Comparison of ENCODE assay signal across 12 mouse cellular contexts in genomic region chr3:122243416-122244167, GRCm38 (mm10). TPM values are rescaled to one million over a fixed set of nuclear protein-coding genes. Genes with fewer than 3 reads are reported as not detected.
DNase-seq lines count a peak whose midpoint lies in the region; ATAC-seq lines count a peak whose summit lies in the region.
"Had no signal": no experiment of that assay in that cellular context is flagged by ENCODE, and none has a peak within 500 bp of the region (broad histone marks: within the 10 kb centered on the region; RNA-seq: fewer than 3 reads in every experiment).

No protein-coding gene starts in this region.

- 51% methylated on average over 14 of the region's 14 CpGs for WGBS in heart, embryonic 10.5 days
- WGBS in midbrain, embryonic 11.5 days, result 49% methylated on average over 14 of the region's 14 CpGs
- 47% methylated on average over 14 of the region's 14 CpGs for WGBS in midbrain, embryonic 15.5 days
- 55% methylated on average over 14 of the region's 14 CpGs for WGBS in limb, embryonic 12.5 days
- WGBS in stomach, embryonic 16.5 days, result 45% methylated on average over 14 of the region's 14 CpGs

- peaks cover 15% of the 10 kb centered on the region for H3K4me1 ChIP-seq in heart, embryonic 10.5 days
- peaks cover 7% of the 10 kb centered on the region for H3K4me1 ChIP-seq in midbrain, embryonic 11.5 days (ENCODE audit: control insufficient read depth, insufficient read depth, low read length)
- H3K4me1 ChIP-seq in midbrain, embryonic 15.5 days, result peaks cover 23% of the 10 kb centered on the region
- peaks cover 20% of the 10 kb centered on the region for H3K4me1 ChIP-seq in limb, embryonic 12.5 days (replicated peaks)
- H3K4me1 ChIP-seq in stomach, embryonic 16.5 days (ENCODE audit: control insufficient read depth, insufficient read depth, low read length), result peaks cover 16% of the 10 kb centered on the region; the same call in 1 of the 2 replicates

- H3K36me3 ChIP-seq in heart, embryonic 10.5 days, result no peaks in the 10 kb centered on the region
- H3K36me3 ChIP-seq in midbrain, embryonic 11.5 days (ENCODE audit: control insufficient read depth, insufficient read depth, low read length), result no peaks in the 10 kb centered on the region
- H3K36me3 ChIP-seq in midbrain, embryonic 15.5 days (replicated peaks), result no peaks in the 10 kb centered on the region
- H3K36me3 ChIP-seq in limb, embryonic 12.5 days, result no peaks in the 10 kb centered on the region
- H3K36me3 ChIP-seq in stomach, embryonic 16.5 days (ENCODE audit: control insufficient read depth, insufficient read depth, low read length), result no peaks in the 10 kb centered on the region
- H3K36me3 ChIP-seq: limb, embryonic 15.5 days had no signal

- no peak for ATAC-seq in midbrain, embryonic 11.5 days (ENCODE audit: low FRiP score)
- no peak for ATAC-seq in midbrain, embryonic 15.5 days (replicated peaks)
- ATAC-seq in limb, embryonic 12.5 days (ENCODE audit: insufficient number of reproducible peaks, insufficient read depth, low FRiP score, low TSS enrichment, low read depth), result no peak
- ATAC-seq in stomach, embryonic 16.5 days (ENCODE audit: insufficient read depth, low FRiP score), result no peak

- 0 out of 2 replicates have a peak overlapping the region, but pooled peaks have one; percentile 4 for H3K9ac ChIP-seq in midbrain, embryonic 11.5 days (ENCODE audit: low read length)
- H3K9ac ChIP-seq in midbrain, embryonic 15.5 days, result no peak overlapping the region
- no peak overlapping the region for H3K9ac ChIP-seq in limb, embryonic 12.5 days (replicated peaks)
- no peak overlapping the region for H3K9ac ChIP-seq in stomach, embryonic 16.5 days (ENCODE audit: low read length)
- H3K9ac ChIP-seq: limb, embryonic 15.5 days had no signal

- H3K27me3 ChIP-seq in heart, embryonic 10.5 days (ENCODE audit: insufficient read depth, poor library complexity, severe bottlenecking), result no peaks in the 10 kb centered on the region
- no peaks in the 10 kb centered on the region for H3K27me3 ChIP-seq in midbrain, embryonic 11.5 days (ENCODE audit: control insufficient read depth, insufficient read depth, low read length)
- no peaks in the 10 kb centered on the region for H3K27me3 ChIP-seq in midbrain, embryonic 15.5 days (replicated peaks)
- no peaks in the 10 kb centered on the region for H3K27me3 ChIP-seq in limb, embryonic 12.5 days
- H3K27me3 ChIP-seq in stomach, embryonic 16.5 days (ENCODE audit: control insufficient read depth, insufficient read depth, low read length), result no peaks in the 10 kb centered on the region
- H3K27me3 ChIP-seq: limb, embryonic 15.5 days had no signal

- no peak overlapping the region for H3K4me2 ChIP-seq in midbrain, embryonic 11.5 days
- H3K4me2 ChIP-seq in midbrain, embryonic 15.5 days, result no peak overlapping the region
- H3K4me2 ChIP-seq in limb, embryonic 12.5 days, result no peak overlapping the region
- H3K4me2 ChIP-seq in stomach, embryonic 16.5 days (ENCODE audit: low read depth, low read length), result 0 out of 2 replicates have a peak overlapping the region, but pooled peaks have one; percentile 5
- H3K4me2 ChIP-seq: limb, embryonic 15.5 days had no signal

- H3K27ac ChIP-seq in heart, embryonic 10.5 days, result peak overlapping the region; percentile 77; the same call in 1 of the 2 replicates
- H3K27ac ChIP-seq in midbrain, embryonic 11.5 days (ENCODE audit: low read depth, low read length), result no peak overlapping the region
- no peak overlapping the region for H3K27ac ChIP-seq in midbrain, embryonic 15.5 days
- H3K27ac ChIP-seq in limb, embryonic 12.5 days, result 0 out of 2 replicates have a peak overlapping the region, but pooled peaks have one; percentile 12
- H3K27ac ChIP-seq in stomach, embryonic 16.5 days (ENCODE audit: low read length), result peak overlapping the region; percentile 54; the same call in 1 of the 2 replicates
- H3K27ac ChIP-seq: limb, embryonic 15.5 days had no signal

- no peaks in the 10 kb centered on the region for H3K9me3 ChIP-seq in heart, embryonic 10.5 days
- H3K9me3 ChIP-seq in midbrain, embryonic 11.5 days (ENCODE audit: control insufficient read depth, low read length), result no peaks in the 10 kb centered on the region
- H3K9me3 ChIP-seq in midbrain, embryonic 15.5 days, result no peaks in the 10 kb centered on the region
- H3K9me3 ChIP-seq in limb, embryonic 12.5 days, result no peaks in the 10 kb centered on the region
- no peaks in the 10 kb centered on the region for H3K9me3 ChIP-seq in stomach, embryonic 16.5 days (replicated peaks; ENCODE audit: control insufficient read depth, low read length)
- H3K9me3 ChIP-seq: limb, embryonic 15.5 days had no signal

- no peak overlapping the region for H3K4me3 ChIP-seq in heart, embryonic 10.5 days
- no peak overlapping the region for H3K4me3 ChIP-seq in midbrain, embryonic 11.5 days (ENCODE audit: low read depth, low read length)
- no peak overlapping the region for H3K4me3 ChIP-seq in midbrain, embryonic 15.5 days
- no peak overlapping the region for H3K4me3 ChIP-seq in limb, embryonic 12.5 days (replicated peaks)
- H3K4me3 ChIP-seq in stomach, embryonic 16.5 days (replicated peaks; ENCODE audit: low read length), result no peak overlapping the region
- H3K4me3 ChIP-seq: limb, embryonic 15.5 days had no signal

- no peak for DNase-seq in heart, embryonic 10.5 days (ENCODE audit: low spot score)
- DNase-seq in heart, adult 18-20 months, result no peak
- DNase-seq in midbrain, embryonic 11.5 days (ENCODE audit: low spot score, missing footprints), result no peak
- no peak for DNase-seq in spleen, adult 18-20 months
- no peak for DNase-seq in cerebellum, postnatal 4 days (ENCODE audit: low spot score in 2 of 2)
- DNase-seq: adrenal gland, postnatal 25 days; kidney, postnatal 14 days; thymus, postnatal 25 days had no signal

RNA-seq across cellular contexts. Expression of gene Gclm, which starts 1.8 kb away (rescaled TPM):
- 76.0 and 81.2 TPM in 2 replicates for polyA plus RNA-seq in heart, embryonic 10.5 days (2016; fragmentation: Nextera tagmentation; extraction: Ambion mirVana)
- total RNA-seq in heart, adult 18-20 months (2021), result 10 to 100 TPM; 42.4 to 72.6 TPM
- 56.7 and 61.0 TPM in 2 replicates for polyA plus RNA-seq in midbrain, embryonic 11.5 days (2014; fragmentation: Nextera tagmentation; extraction: Ambion mirVana)
- 40.3 and 45.8 TPM in 2 replicates for polyA plus RNA-seq in midbrain, embryonic 15.5 days (2015; fragmentation: Nextera tagmentation; extraction: Ambion mirVana)
- polyA plus RNA-seq in limb, embryonic 12.5 days (2016; fragmentation: Nextera tagmentation; extraction: Ambion mirVana), result 60.7 and 64.0 TPM in 2 replicates
- polyA plus RNA-seq in stomach, embryonic 16.5 days (2015; fragmentation: Nextera tagmentation; extraction: Ambion mirVana), result 60.8 and 69.5 TPM in 2 replicates

RNA-seq across cellular contexts. Expression of gene Dnttip2, which starts 30.6 kb away (rescaled TPM):
- polyA plus RNA-seq in heart, embryonic 10.5 days (2016; fragmentation: Nextera tagmentation; extraction: Ambion mirVana), result 53.1 and 77.4 TPM in 2 replicates
- total RNA-seq in heart, adult 18-20 months (2021), result 10 to 100 TPM; 25.3 to 30.1 TPM
- polyA plus RNA-seq in midbrain, embryonic 11.5 days (2014; fragmentation: Nextera tagmentation; extraction: Ambion mirVana), result 96.8 and 104 TPM in 2 replicates
- polyA plus RNA-seq in midbrain, embryonic 15.5 days (2015; fragmentation: Nextera tagmentation; extraction: Ambion mirVana), result 43.9 and 45.2 TPM in 2 replicates
- polyA plus RNA-seq in limb, embryonic 12.5 days (2016; fragmentation: Nextera tagmentation; extraction: Ambion mirVana), result 86.5 and 90.5 TPM in 2 replicates
- 57.6 and 61.7 TPM in 2 replicates for polyA plus RNA-seq in stomach, embryonic 16.5 days (2015; fragmentation: Nextera tagmentation; extraction: Ambion mirVana)

RNA-seq across cellular contexts. Expression of gene Bcar3, which starts 50.3 kb away (rescaled TPM):
- 7.8 and 17.0 TPM in 2 replicates for polyA plus RNA-seq in heart, embryonic 10.5 days (2016; fragmentation: Nextera tagmentation; extraction: Ambion mirVana)
- 1 to 10 TPM; 7.0 to 9.5 TPM for total RNA-seq in heart, adult 18-20 months (2021)
- 16.6 and 16.7 TPM in 2 replicates for polyA plus RNA-seq in midbrain, embryonic 11.5 days (2014; fragmentation: Nextera tagmentation; extraction: Ambion mirVana)
- 7.2 and 7.5 TPM in 2 replicates for polyA plus RNA-seq in midbrain, embryonic 15.5 days (2015; fragmentation: Nextera tagmentation; extraction: Ambion mirVana)
- polyA plus RNA-seq in limb, embryonic 12.5 days (2016; fragmentation: Nextera tagmentation; extraction: Ambion mirVana), result 6.9 and 7.6 TPM in 2 replicates
- polyA plus RNA-seq in stomach, embryonic 16.5 days (2015; fragmentation: Nextera tagmentation; extraction: Ambion mirVana), result 11.1 and 13.7 TPM in 2 replicates

Comparison
In these comparisons a context has a peak if more than half of its experiments do, and no peak if none do; other contexts are left out.
1. H3K27ac ChIP-seq: peak in heart, embryonic 10.5 days (single experiment), limb, embryonic 12.5 days (single experiment) and stomach, embryonic 16.5 days (single experiment); none in midbrain, embryonic 11.5 days (single experiment) and midbrain, embryonic 15.5 days (single experiment).